Mouse (Mus musculus) embryonic facial prominence, embryonic 14.5 days (tissue): Measurements from ENCODE around the gene Snx4. TPM values are rescaled to one million over a fixed set of nuclear protein-coding genes. Genes with fewer than 3 reads are reported as not detected.

ENCODE experiments used
- ATAC-seq: fragments of 200-750 bp; cut with Nextera tagmentation; 2 replicates; pipeline ENCODE4 v1.8.0; 2017; ENCODE audit warnings: low read depth, moderate number of reproducible peaks, moderate TSS enrichment
- DNase-seq: peaks from one replicate; pipeline ENCODE4 v3.0.0-alpha.2; 2015; ENCODE audit warnings: low spot score
- H3K27ac ChIP-seq: fragments of 300-500 bp; sonication (generic); replicated peaks from 2 replicates; pipeline ENCODE4 v1.5.1; 2014; ENCODE audit warnings: low read depth, mild to moderate bottlenecking, low read length, moderate library complexity
- H3K27me3 ChIP-seq: fragments of 300-500 bp; sonication (generic); replicated peaks from 2 replicates; pipeline ENCODE4 v1.6.1; 2014; ENCODE audit warnings: low read length; ENCODE audit not compliant: control insufficient read depth, insufficient read depth
- H3K36me3 ChIP-seq: fragments of 300-500 bp; sonication (generic); 2 replicates; pipeline ENCODE4 v1.6.1; 2014; ENCODE audit warnings: low read length, mixed read lengths; ENCODE audit not compliant: control insufficient read depth, insufficient read depth
- H3K4me1 ChIP-seq: fragments of 300-500 bp; sonication (generic); 2 replicates; pipeline ENCODE4 v1.6.1; 2014; ENCODE audit warnings: antibody characterized with exemption, low read length; ENCODE audit not compliant: control insufficient read depth, insufficient read depth
- H3K4me2 ChIP-seq: fragments of 300-500 bp; sonication (generic); 2 replicates; pipeline ENCODE4 v1.6.1; 2014; ENCODE audit warnings: low read depth, mild to moderate bottlenecking, low read length, moderate library complexity, mixed read lengths
- H3K4me3 ChIP-seq: fragments of 300-500 bp; sonication (generic); 2 replicates; pipeline ENCODE4 v1.5.1; 2014; ENCODE audit warnings: low read depth, mild to moderate bottlenecking, low read length
- H3K9ac ChIP-seq: fragments of 300-500 bp; sonication (generic); 2 replicates; pipeline ENCODE4 v1.6.1; 2014; ENCODE audit warnings: low read depth, mild to moderate bottlenecking, low read length, moderate library complexity, mixed read lengths
- H3K9me3 ChIP-seq: fragments of 300-500 bp; sonication (generic); 2 replicates; pipeline ENCODE4 v1.6.1; 2016; ENCODE audit warnings: low read length; ENCODE audit not compliant: control insufficient read depth
- WGBS: fragments of 180-500 bp; shearing (Covaris S2); extraction: QIAGEN DNeasy Blood & Tissue Kit; methylation state at CpG from one replicate; pipeline ENCODE4 v1.1.7; 2014; 5-methylcytosine and 5-hydroxymethylcytosine counted together
- polyA plus RNA-seq: library from polyadenylated mRNA; unstranded; fragments of >200 nt; fragmentation: Nextera tagmentation; extraction: Ambion mirVana; gene quantifications from 2 replicates; pipeline ENCODE4 v1.2.1, GENCODE M21; 2014

Gene Snx4
- polyA plus RNA-seq, 1 experiment from 2014 or later = 94.6 TPM

DNA sequence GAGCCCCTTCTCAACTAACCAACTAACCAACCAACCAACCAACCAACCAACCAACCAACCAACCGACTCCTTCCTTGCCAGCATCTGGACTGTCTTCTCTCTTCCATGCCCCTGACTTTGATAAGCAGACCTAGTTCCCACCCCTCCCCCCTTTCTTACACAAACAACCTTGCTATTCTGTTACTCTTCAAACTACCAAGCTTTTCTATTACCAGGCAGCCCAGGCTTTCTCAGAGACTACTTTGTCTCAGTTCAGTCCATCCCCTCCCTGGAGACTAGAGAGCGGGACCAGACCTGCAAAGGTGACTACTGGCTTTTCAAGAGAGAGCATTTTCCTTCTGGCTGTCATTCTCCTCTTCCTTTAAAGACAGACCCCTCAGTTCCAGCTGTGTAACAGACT is 88.2 kb downstream of the Snx4 start:
- 0 out of 2 replicates have a peak, but pooled peaks cover 4% of the 10 kb centered on the region for H3K4me1 ChIP-seq
- no peak overlapping the region for H3K27ac ChIP-seq
- no peaks in the 10 kb centered on the region for H3K27me3 ChIP-seq
- H3K9ac ChIP-seq = no peak overlapping the region
- no peak overlapping the region for H3K4me3 ChIP-seq
- no peaks in the 10 kb centered on the region for H3K36me3 ChIP-seq
- ATAC-seq (no peak), DNase-seq (no peak)
- no peak overlapping the region for H3K4me2 ChIP-seq
- no peaks in the 10 kb centered on the region for H3K9me3 ChIP-seq
- WGBS = 85% methylated on average over 2 of the region's 2 CpGs

DNA sequence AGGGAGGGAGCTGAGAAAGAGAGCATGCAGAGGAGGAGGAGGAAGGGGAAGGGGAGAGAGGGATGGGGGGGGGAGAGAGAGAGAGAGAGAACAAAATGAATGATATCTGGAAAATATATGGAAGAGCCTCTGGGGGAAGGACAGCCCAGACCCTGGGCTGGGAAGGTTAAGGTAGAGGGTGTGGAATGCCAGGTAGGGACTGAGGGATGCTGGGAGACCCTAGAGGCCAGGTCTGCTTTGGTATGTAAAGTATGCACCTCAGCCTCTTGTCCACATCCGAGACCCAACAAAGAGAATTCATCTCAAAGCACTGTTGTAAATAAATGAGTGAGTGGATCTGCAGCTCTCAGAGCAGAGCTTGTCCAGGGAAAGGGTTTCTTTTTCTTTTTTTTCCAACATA is 91.1 kb downstream of the Snx4 start:
- Histone ChIP-seq H3K27ac (no peak overlapping the region), H3K4me1 (0 out of 2 replicates have a peak, but pooled peaks cover 8% of the 10 kb centered on the region), H3K4me2 (no peak overlapping the region), H3K36me3 (no peaks in the 10 kb centered on the region), H3K27me3 (no peaks in the 10 kb centered on the region), H3K9ac (no peak overlapping the region), H3K4me3 (no peak overlapping the region), H3K9me3 (no peaks in the 10 kb centered on the region)
- ATAC-seq (no peak), DNase-seq (no peak)
- WGBS = 53% methylated on average over 1 of the region's 1 CpGs

DNA sequence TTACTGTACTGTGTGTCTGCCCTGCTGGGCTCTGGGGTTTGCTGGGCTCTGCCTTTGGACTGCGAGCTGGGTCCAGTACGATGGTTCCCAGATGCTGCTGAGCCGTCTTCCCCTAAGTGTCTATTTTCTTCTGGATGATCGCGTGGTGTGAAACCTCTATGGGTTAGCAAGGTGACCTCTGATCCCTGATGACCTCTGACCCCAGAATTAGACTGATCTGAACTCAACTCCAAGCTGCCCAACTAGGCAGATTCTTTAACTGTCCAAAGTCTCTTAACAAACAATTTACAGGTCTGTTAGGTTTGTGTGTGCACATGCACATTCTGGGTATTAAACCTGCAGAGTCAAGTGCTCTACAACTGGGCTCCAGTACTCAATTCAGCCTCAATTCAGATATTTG is 91.9 kb downstream of the Snx4 start:
- DNase-seq (no peak), ATAC-seq (no peak)
- Histone ChIP-seq H3K4me1 (0 out of 2 replicates have a peak, but pooled peaks cover 5% of the 10 kb centered on the region), H3K4me2 (no peak overlapping the region), H3K36me3 (no peaks in the 10 kb centered on the region), H3K27ac (no peak overlapping the region), H3K4me3 (no peak overlapping the region), H3K9ac (no peak overlapping the region), H3K9me3 (no peaks in the 10 kb centered on the region), H3K27me3 (no peaks in the 10 kb centered on the region)
- 38% methylated on average over 5 of the region's 5 CpGs for WGBS

DNA sequence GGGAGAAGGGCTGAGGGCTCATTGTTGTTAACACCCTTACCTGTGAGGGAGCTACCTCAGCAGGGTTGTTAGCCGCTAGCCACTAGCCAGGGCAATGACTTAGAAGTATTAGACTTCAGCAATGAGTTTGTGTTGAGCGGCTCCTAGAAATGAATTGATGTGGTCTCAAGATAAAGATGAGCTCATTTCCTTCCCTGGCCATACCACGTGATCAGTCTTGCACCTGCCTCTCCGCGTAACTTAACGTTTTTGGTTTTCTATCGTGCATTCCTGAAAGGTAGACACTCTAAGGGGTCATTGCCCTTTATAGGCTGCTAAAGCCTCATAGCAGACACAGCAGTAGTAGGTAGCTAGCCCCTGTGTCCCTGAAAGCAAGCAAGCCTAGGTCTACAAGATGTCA is 92.4 kb downstream of the Snx4 start:
- DNase-seq (no peak), ATAC-seq (no peak)
- Histone ChIP-seq H3K9ac (no peak overlapping the region), H3K27me3 (no peaks in the 10 kb centered on the region), H3K27ac (no peak overlapping the region), H3K36me3 (no peaks in the 10 kb centered on the region), H3K4me1 (0 out of 2 replicates have a peak, but pooled peaks cover 5% of the 10 kb centered on the region), H3K9me3 (no peaks in the 10 kb centered on the region), H3K4me2 (no peak overlapping the region), H3K4me3 (no peak overlapping the region)
- whole genome bisulfite sequencing = 85% methylated on average over 7 of the region's 7 CpGs

DNA sequence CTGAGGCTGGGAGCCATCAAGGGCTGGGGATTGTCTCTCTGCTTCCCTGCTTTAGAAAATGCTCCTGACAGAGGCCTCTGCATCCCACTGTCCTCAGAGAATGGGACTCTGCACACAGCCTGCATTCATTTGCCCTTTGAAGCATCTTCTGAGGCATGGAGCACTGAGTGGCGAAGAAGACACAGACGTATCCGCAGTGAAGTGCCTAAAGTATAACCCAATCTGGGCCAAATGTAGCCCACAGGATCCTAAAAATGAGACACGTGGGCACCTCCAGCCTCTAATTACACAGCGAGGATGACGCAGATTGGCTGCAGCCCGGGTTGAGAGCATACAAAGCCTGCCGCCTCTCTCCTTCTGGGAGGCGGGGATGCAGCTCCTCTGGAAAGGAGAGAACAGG is 93.1 kb downstream of the Snx4 start:
- Histone ChIP-seq H3K4me2 (peak overlapping the region; percentile 1; the same call in 1 of the 2 replicates), H3K27ac (no peak overlapping the region), H3K36me3 (no peaks in the 10 kb centered on the region), H3K9ac (no peak overlapping the region), H3K4me1 (0 out of 2 replicates have a peak, but pooled peaks cover 5% of the 10 kb centered on the region), H3K4me3 (no peak overlapping the region), H3K27me3 (no peaks in the 10 kb centered on the region), H3K9me3 (no peaks in the 10 kb centered on the region)
- WGBS = 47% methylated on average over 9 of the region's 9 CpGs
- ATAC-seq = no peak; the same call in 1 of the 2 replicates
- peak; percentile 59 for DNase-seq

DNA sequence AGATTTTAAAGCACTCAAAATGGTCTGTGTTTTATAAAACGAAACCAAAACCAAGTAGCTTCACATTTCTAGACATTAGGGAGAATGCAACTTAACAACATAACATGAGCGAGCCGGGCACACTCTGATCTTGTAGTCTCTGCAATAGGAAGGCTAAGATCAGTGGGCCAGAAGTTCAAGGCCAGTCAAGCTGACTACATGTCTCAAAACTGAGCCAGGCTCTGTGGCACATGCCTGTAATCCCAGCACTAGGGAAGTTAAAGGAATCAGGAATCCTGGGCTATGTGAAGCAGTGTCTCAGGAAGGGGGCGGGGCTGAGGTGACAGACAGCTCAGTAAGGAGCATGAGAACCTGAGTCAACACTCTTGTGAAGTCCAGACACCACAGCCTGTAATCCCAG is 93.6 kb downstream of the Snx4 start:
- Histone ChIP-seq H3K4me3 (no peak overlapping the region), H3K27ac (no peak overlapping the region), H3K4me2 (peak overlapping the region; percentile 1; the same call in 1 of the 2 replicates), H3K4me1 (0 out of 2 replicates have a peak, but pooled peaks cover 5% of the 10 kb centered on the region), H3K9ac (no peak overlapping the region), H3K27me3 (no peaks in the 10 kb centered on the region), H3K36me3 (no peaks in the 10 kb centered on the region), H3K9me3 (no peaks in the 10 kb centered on the region)
- WGBS = 83% methylated on average over 4 of the region's 4 CpGs
- no peak; the same call in 1 of the 2 replicates for ATAC-seq
- no peak for DNase-seq

DNA sequence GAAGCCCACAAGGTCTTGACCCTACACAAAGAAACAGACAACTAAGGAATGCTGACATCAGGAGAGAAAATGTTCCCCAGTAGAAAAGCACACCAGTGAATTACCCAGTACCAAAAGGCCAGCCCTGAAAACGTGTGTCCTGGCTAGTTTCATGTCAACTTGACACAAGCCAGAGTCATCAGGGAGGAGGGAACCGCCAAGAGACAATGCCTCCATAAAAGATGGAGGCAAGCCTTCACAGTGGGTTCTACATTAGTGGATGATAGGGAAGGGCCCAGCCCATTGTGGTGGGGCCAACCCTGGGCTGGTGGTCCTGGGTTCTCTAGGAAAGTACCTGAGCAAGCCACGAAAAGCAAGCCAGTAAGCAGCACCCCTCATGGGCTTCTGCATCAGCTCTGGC is 95.1 kb downstream of the Snx4 start:
- 56% methylated on average over 3 of the region's 3 CpGs for WGBS
- Histone ChIP-seq H3K27me3 (no peaks in the 10 kb centered on the region), H3K27ac (no peak overlapping the region), H3K4me3 (no peak overlapping the region), H3K4me1 (0 out of 2 replicates have a peak, but pooled peaks cover 5% of the 10 kb centered on the region), H3K9ac (no peak overlapping the region), H3K4me2 (no peak overlapping the region), H3K9me3 (no peaks in the 10 kb centered on the region), H3K36me3 (no peaks in the 10 kb centered on the region)
- DNase-seq (no peak), ATAC-seq (no peak)

DNA sequence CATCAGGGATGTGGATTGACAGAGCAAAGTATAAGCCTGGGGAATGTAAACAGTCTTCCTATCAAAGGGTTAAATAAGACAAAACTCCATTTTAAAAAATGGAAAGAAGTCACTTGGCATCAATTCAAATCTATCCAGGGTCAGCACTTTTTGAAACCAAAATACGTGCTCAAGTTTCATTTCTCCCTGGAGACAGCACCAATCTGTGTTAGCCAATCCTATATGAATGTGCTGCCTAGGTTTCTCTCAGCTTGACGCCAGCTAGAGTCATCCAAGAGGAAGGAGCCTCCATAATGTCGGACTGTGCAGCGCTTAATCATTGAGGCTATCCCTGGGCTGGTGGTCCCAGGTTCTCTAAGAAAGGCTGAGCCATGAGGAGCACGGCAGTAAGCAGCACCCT is 95.9 kb downstream of the Snx4 start:
- Histone ChIP-seq H3K4me1 (0 out of 2 replicates have a peak, but pooled peaks cover 5% of the 10 kb centered on the region), H3K27me3 (no peaks in the 10 kb centered on the region), H3K9ac (no peak overlapping the region), H3K9me3 (no peaks in the 10 kb centered on the region), H3K27ac (no peak overlapping the region), H3K4me3 (no peak overlapping the region), H3K4me2 (no peak overlapping the region), H3K36me3 (no peaks in the 10 kb centered on the region)
- DNase-seq (peak; percentile 52), ATAC-seq (no peak)
- WGBS = 44% methylated on average over 5 of the region's 5 CpGs
